Mouse (Mus musculus): Measurements from ENCODE around the gene B230217C12Rik. TPM values are rescaled to one million over a fixed set of nuclear protein-coding genes. Genes with fewer than 3 reads are reported as not detected.

Gene B230217C12Rik
- polyA plus RNA-seq, 1 experiment from 2014 or later = 8.1 TPM

DNA sequence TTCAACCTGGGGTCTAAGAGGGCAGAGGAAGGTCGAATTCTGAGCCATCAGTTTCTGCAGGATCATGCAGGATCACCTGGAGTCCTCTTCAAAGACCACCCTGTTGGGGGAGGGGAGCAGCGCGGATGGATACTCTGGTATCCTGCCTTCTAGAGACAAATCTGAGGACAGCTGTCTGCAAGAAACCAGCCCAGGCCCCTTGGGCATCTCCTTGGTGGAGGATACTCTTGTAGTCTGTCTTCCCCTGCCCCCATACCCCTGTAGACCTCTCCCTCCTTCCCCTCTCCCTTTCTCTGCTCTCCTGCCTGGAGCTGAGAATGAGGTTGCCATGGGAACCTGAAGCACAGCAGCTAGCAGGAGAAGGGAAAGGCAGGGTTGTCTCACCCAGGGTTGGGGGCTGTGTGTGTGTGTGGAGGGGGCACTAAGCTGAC is 28.1 kb upstream of the B230217C12Rik start:
- peaks cover 72% of the 10 kb centered on the region for H3K4me1 ChIP-seq (replicated peaks; ENCODE audit: control insufficient read depth, insufficient read depth, low read length)
- DNase-seq (ENCODE audit: low spot score) (no peak), ATAC-seq (replicated peaks; ENCODE audit: low FRiP score, low TSS enrichment, low read depth) (peak; percentile 20; the same call in 1 of the 2 replicates)
- H3K9me3 ChIP-seq (ENCODE audit: control insufficient read depth, low read length) = no peaks in the 10 kb centered on the region
- H3K27ac ChIP-seq (ENCODE audit: low read depth) = peak overlapping the region; percentile 62
- peak overlapping the region; percentile 3; the same call in 1 of the 2 replicates for H3K9ac ChIP-seq (ENCODE audit: low read length)
- no peaks in the 10 kb centered on the region for H3K27me3 ChIP-seq (replicated peaks; ENCODE audit: control insufficient read depth, insufficient read depth, low read length)
- peak overlapping the region; percentile 12 for H3K4me2 ChIP-seq (ENCODE audit: low read length)
- 38% methylated on average over 3 of the region's 3 CpGs for WGBS
- H3K4me3 ChIP-seq (ENCODE audit: low read depth, low read length) = no peak overlapping the region
- peaks cover 72% of the 10 kb centered on the region for H3K36me3 ChIP-seq (ENCODE audit: control insufficient read depth, insufficient read depth, low read length)

DNA sequence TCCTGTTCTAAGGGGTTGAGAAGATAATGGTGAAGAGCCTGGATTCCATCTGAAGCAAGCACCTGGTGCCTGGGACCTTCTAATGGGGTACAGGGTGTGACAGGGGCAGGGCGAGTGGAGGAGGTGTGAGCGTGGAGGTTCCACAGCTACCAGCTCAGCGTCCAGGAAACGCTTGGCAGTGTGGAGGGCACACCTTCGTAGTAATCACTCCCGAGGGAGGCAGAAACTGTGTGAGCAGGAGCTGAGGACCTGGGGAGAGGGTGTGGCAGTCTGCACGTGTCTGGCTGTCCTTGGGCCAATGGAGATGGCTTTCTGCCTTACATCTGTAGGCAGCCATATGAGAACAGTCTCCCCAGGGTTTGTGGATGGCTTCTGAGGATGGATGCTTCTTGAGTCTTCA is 27.5 kb upstream of the B230217C12Rik start:
- 0 out of 2 replicates have a peak, but pooled peaks have one; percentile 13 for ATAC-seq (replicated peaks; ENCODE audit: low FRiP score, low TSS enrichment, low read depth)
- Histone ChIP-seq H3K4me1 (replicated peaks; ENCODE audit: control insufficient read depth, insufficient read depth, low read length) (peaks cover 72% of the 10 kb centered on the region), H3K36me3 (ENCODE audit: control insufficient read depth, insufficient read depth, low read length) (peaks cover 73% of the 10 kb centered on the region), H3K4me3 (ENCODE audit: low read depth, low read length) (no peak overlapping the region), H3K27me3 (replicated peaks; ENCODE audit: control insufficient read depth, insufficient read depth, low read length) (no peaks in the 10 kb centered on the region), H3K9ac (ENCODE audit: low read length) (no peak overlapping the region), H3K9me3 (ENCODE audit: control insufficient read depth, low read length) (no peaks in the 10 kb centered on the region), H3K27ac (ENCODE audit: low read depth) (peak overlapping the region; percentile 62; the same call in 1 of the 2 replicates), H3K4me2 (ENCODE audit: low read length) (no peak overlapping the region)
- 42% methylated on average over 7 of the region's 7 CpGs for WGBS
- no peak for DNase-seq (ENCODE audit: low spot score)

DNA sequence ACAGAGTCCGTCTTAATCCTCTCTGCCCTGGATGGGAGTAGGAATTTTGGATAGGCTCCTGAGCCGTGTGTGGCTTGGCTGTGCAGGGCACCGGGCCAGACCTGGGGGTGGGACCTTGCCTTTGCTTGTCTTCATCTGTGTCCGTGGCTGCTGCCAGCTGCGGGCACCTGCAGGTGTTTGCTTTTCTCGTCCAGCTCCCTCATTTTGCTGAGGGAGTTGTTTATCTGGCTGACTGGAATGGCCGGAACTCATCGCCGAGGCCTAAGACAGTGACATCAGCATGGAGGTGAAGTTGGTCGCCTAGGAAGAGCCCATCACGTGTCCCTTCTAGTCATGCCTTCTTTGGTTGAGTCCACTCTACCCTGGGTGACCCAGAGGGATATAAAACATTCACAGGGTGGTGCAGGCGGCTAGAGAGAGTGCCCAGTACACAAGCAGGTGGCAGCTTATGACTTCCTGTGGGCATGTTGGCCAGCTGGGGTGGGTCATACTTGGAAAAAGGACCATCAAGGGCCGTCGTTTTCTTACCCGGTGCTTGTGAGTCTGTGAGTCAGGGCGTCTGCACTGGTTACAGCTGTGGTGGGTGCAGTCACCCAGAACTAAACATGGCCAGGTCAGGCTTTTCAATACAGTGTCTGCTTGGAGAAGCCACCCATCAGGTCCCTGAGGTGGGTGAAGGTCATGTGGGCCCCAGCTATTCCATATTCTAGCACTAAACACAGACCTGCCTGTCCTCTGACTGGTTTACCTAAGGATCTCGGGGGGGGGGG is 26.6 kb upstream of the B230217C12Rik start:
- peaks cover 71% of the 10 kb centered on the region for H3K4me1 ChIP-seq (replicated peaks; ENCODE audit: control insufficient read depth, insufficient read depth, low read length)
- H3K9me3 ChIP-seq (ENCODE audit: control insufficient read depth, low read length) = no peaks in the 10 kb centered on the region
- DNase-seq (ENCODE audit: low spot score) (no peak), ATAC-seq (replicated peaks; ENCODE audit: low FRiP score, low TSS enrichment, low read depth) (no peak)
- H3K27me3 ChIP-seq (replicated peaks; ENCODE audit: control insufficient read depth, insufficient read depth, low read length) = no peaks in the 10 kb centered on the region
- no peak overlapping the region for H3K27ac ChIP-seq (ENCODE audit: low read depth)
- H3K4me3 ChIP-seq (ENCODE audit: low read depth, low read length) = no peak overlapping the region
- no peak overlapping the region for H3K9ac ChIP-seq (ENCODE audit: low read length)
- H3K4me2 ChIP-seq (ENCODE audit: low read length) = no peak overlapping the region
- H3K36me3 ChIP-seq (ENCODE audit: control insufficient read depth, insufficient read depth, low read length) = peaks cover 71% of the 10 kb centered on the region
- 76% methylated on average over 17 of the region's 17 CpGs for WGBS

GRCm38 (mm10) chr11:97815736-97816135 is 24.8 kb upstream of the B230217C12Rik start:
- Histone ChIP-seq H3K4me3 (ENCODE audit: low read depth, low read length) (no peak overlapping the region), H3K9me3 (ENCODE audit: control insufficient read depth, low read length) (no peaks in the 10 kb centered on the region), H3K4me2 (ENCODE audit: low read length) (no peak overlapping the region), H3K27me3 (replicated peaks; ENCODE audit: control insufficient read depth, insufficient read depth, low read length) (no peaks in the 10 kb centered on the region), H3K9ac (ENCODE audit: low read length) (no peak overlapping the region), H3K4me1 (replicated peaks; ENCODE audit: control insufficient read depth, insufficient read depth, low read length) (peaks cover 56% of the 10 kb centered on the region), H3K36me3 (ENCODE audit: control insufficient read depth, insufficient read depth, low read length) (peaks cover 72% of the 10 kb centered on the region), H3K27ac (ENCODE audit: low read depth) (no peak overlapping the region)
- no peak for DNase-seq (ENCODE audit: low spot score)
- WGBS = 83% methylated on average over 11 of the region's 11 CpGs
- ATAC-seq (replicated peaks; ENCODE audit: low FRiP score, low TSS enrichment, low read depth) = no peak

- H3K9me3 ChIP-seq (ENCODE audit: control insufficient read depth, low read length) = no peaks in the 10 kb centered on the region
- no peak overlapping the region for H3K4me3 ChIP-seq (ENCODE audit: low read depth, low read length)
- no peak overlapping the region for H3K9ac ChIP-seq (ENCODE audit: low read length)
- no peak for ATAC-seq (replicated peaks; ENCODE audit: low FRiP score, low TSS enrichment, low read depth)
- no peak overlapping the region for H3K27ac ChIP-seq (ENCODE audit: low read depth)
- peaks cover 53% of the 10 kb centered on the region for H3K4me1 ChIP-seq (replicated peaks; ENCODE audit: control insufficient read depth, insufficient read depth, low read length)
- no peak overlapping the region for H3K4me2 ChIP-seq (ENCODE audit: low read length)
- WGBS = 68% methylated on average over 5 of the region's 5 CpGs
- peaks cover 73% of the 10 kb centered on the region for H3K36me3 ChIP-seq (ENCODE audit: control insufficient read depth, insufficient read depth, low read length)
- H3K27me3 ChIP-seq (replicated peaks; ENCODE audit: control insufficient read depth, insufficient read depth, low read length) = no peaks in the 10 kb centered on the region
- DNase-seq (ENCODE audit: low spot score) = no peak
Observed at GRCm38 (mm10) chr11:97816176-97816575, 24.4 kb upstream of the B230217C12Rik start.

DNA sequence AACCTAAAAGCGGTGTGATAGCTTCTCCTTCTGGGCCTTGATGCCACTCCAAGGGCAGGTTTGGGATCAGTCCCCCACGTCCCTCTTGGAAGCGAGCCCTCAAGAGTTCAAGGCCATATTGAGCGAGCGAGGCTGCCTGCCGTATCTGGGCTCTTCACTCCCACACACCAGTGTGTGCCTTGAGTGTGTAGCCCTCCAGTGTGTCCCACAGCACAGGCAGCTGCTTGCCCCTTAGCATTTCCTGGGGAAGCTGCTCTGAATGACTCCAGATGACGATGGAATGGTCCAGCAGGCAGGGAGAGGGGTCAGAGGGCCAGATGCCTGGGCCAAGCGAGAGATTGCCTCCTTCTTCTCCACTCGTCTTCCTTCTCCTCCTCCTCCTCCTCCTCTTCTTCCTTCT is 23.7 kb upstream of the B230217C12Rik start:
- peaks cover 80% of the 10 kb centered on the region for H3K36me3 ChIP-seq (ENCODE audit: control insufficient read depth, insufficient read depth, low read length)
- H3K4me2 ChIP-seq (ENCODE audit: low read length) = no peak overlapping the region
- H3K9ac ChIP-seq (ENCODE audit: low read length) = no peak overlapping the region
- H3K4me1 ChIP-seq (replicated peaks; ENCODE audit: control insufficient read depth, insufficient read depth, low read length) = peaks cover 47% of the 10 kb centered on the region
- no peak overlapping the region for H3K4me3 ChIP-seq (ENCODE audit: low read depth, low read length)
- DNase-seq (ENCODE audit: low spot score) (no peak), ATAC-seq (replicated peaks; ENCODE audit: low FRiP score, low TSS enrichment, low read depth) (no peak)
- H3K27ac ChIP-seq (ENCODE audit: low read depth) = 0 out of 2 replicates have a peak overlapping the region, but pooled peaks have one; percentile 16
- WGBS = 50% methylated on average over 9 of the region's 9 CpGs
- H3K27me3 ChIP-seq (replicated peaks; ENCODE audit: control insufficient read depth, insufficient read depth, low read length) = no peaks in the 10 kb centered on the region
- no peaks in the 10 kb centered on the region for H3K9me3 ChIP-seq (ENCODE audit: control insufficient read depth, low read length)

DNA sequence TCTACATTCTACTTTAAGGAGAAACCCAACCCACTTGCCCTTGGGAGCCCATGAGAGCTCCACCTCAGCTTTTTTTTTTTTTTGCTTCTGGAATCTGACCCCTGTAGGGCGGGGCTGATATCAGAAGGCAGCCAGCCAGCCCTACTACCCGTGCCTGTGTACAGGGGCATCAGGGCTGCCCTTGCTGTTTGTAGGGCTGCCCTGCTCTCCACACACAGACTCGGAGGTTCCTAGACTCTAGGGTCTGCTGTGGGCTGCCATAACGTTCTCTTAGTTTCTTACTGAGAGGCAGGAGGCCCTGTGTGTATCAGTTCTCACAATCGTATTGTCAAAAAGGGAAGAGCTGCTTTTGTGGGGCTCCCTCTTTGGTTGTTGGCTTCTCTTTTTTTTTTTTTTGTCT is 23.2 kb upstream of the B230217C12Rik start:
- 36% methylated on average over 5 of the region's 5 CpGs for WGBS
- no peak overlapping the region for H3K4me2 ChIP-seq (ENCODE audit: low read length)
- H3K9ac ChIP-seq (ENCODE audit: low read length) = no peak overlapping the region
- DNase-seq (ENCODE audit: low spot score) (no peak), ATAC-seq (replicated peaks; ENCODE audit: low FRiP score, low TSS enrichment, low read depth) (0 out of 2 replicates have a peak, but pooled peaks have one; percentile 33)
- H3K4me3 ChIP-seq (ENCODE audit: low read depth, low read length) = no peak overlapping the region
- H3K27me3 ChIP-seq (replicated peaks; ENCODE audit: control insufficient read depth, insufficient read depth, low read length) = no peaks in the 10 kb centered on the region
- peaks cover 42% of the 10 kb centered on the region for H3K4me1 ChIP-seq (replicated peaks; ENCODE audit: control insufficient read depth, insufficient read depth, low read length)
- H3K36me3 ChIP-seq (ENCODE audit: control insufficient read depth, insufficient read depth, low read length) = peaks cover 85% of the 10 kb centered on the region
- 0 out of 2 replicates have a peak overlapping the region, but pooled peaks have one; percentile 16 for H3K27ac ChIP-seq (ENCODE audit: low read depth)
- H3K9me3 ChIP-seq (ENCODE audit: control insufficient read depth, low read length) = no peaks in the 10 kb centered on the region

DNA sequence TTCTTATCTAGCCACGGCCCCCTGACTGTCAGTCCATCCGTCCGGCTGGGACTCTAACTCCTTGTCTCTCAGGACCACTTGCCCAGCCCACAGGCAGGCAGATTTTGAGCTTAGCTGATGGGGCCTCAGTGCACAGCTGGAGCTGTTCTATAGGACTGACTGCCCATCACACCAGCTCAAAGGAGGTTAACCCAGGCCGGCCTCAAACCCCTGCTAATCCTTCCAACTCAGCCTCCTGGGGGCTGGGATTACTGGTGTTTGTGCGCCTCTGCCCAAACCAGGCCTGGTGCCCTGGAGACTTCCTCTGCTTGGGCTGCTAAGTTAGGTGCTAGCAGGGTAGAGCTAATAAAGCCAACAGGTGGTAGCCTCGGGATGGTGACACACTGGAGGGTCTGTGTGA is 22.6 kb upstream of the B230217C12Rik start:
- Histone ChIP-seq H3K9ac (ENCODE audit: low read length) (0 out of 2 replicates have a peak overlapping the region, but pooled peaks have one; percentile 7), H3K4me3 (ENCODE audit: low read depth, low read length) (no peak overlapping the region), H3K27me3 (replicated peaks; ENCODE audit: control insufficient read depth, insufficient read depth, low read length) (no peaks in the 10 kb centered on the region), H3K9me3 (ENCODE audit: control insufficient read depth, low read length) (no peaks in the 10 kb centered on the region), H3K4me2 (ENCODE audit: low read length) (no peak overlapping the region), H3K27ac (ENCODE audit: low read depth) (no peak overlapping the region), H3K4me1 (replicated peaks; ENCODE audit: control insufficient read depth, insufficient read depth, low read length) (peaks cover 36% of the 10 kb centered on the region), H3K36me3 (ENCODE audit: control insufficient read depth, insufficient read depth, low read length) (peaks cover 89% of the 10 kb centered on the region)
- ATAC-seq (replicated peaks; ENCODE audit: low FRiP score, low TSS enrichment, low read depth) (no peak), DNase-seq (ENCODE audit: low spot score) (no peak)
- 54% methylated on average over 6 of the region's 6 CpGs for WGBS
